Mouse (Mus musculus) hindbrain, postnatal 0 days (tissue): Measurements from ENCODE around the gene Hist1h2ap. TPM values are rescaled to one million over a fixed set of nuclear protein-coding genes. Genes with fewer than 3 reads are reported as not detected.
A peak's percentile ranks its signal among the peaks of the same experiment; 100 is the strongest.
"Not testable (repeated sequence)": the region's sequence is repeated elsewhere in the genome, so short reads cannot be mapped to it uniquely, and the experiment has no call there.

Experiments used
- ATAC-seq: fragments of 200-750 bp; cut with Nextera tagmentation; 2 replicates; pipeline ENCODE4 v1.8.0; 2017; ENCODE audit warnings: mild to moderate bottlenecking, moderate TSS enrichment, moderate library complexity
- DNase-seq: peaks from one replicate; pipeline ENCODE4 v3.0.0-alpha.2; 2015; ENCODE audit warnings: low spot score
- H3K27ac ChIP-seq: fragments of 300-500 bp; sonication (generic); 2 replicates; pipeline ENCODE4 v1.5.1; 2014; ENCODE audit warnings: mild to moderate bottlenecking
- H3K27me3 ChIP-seq: fragments of 300-500 bp; sonication (generic); 2 replicates; pipeline ENCODE4 v1.6.1; 2014; ENCODE audit warnings: low read length, mixed read lengths; ENCODE audit not compliant: insufficient read depth
- H3K36me3 ChIP-seq: fragments of 300-500 bp; sonication (generic); 2 replicates; pipeline ENCODE4 v1.6.1; 2014; ENCODE audit warnings: low read length, mixed read lengths; ENCODE audit not compliant: insufficient read depth
- H3K4me1 ChIP-seq: fragments of 300-500 bp; sonication (generic); 2 replicates; pipeline ENCODE4 v1.6.1; 2014; ENCODE audit warnings: antibody characterized with exemption, low read length, mixed read lengths; ENCODE audit not compliant: insufficient read depth
- H3K4me2 ChIP-seq: fragments of 300-500 bp; sonication (generic); 2 replicates; pipeline ENCODE4 v1.6.1; 2014; ENCODE audit warnings: low read depth, mild to moderate bottlenecking, low read length, moderate library complexity, mixed read lengths
- H3K4me3 ChIP-seq: fragments of 300-500 bp; sonication (generic); 2 replicates; pipeline ENCODE4 v1.5.1; 2014; ENCODE audit warnings: low read length
- H3K9ac ChIP-seq: fragments of 300-500 bp; sonication (generic); replicated peaks from 2 replicates; pipeline ENCODE4 v1.6.1; 2014; ENCODE audit warnings: mild to moderate bottlenecking, low read length, moderate library complexity, mixed read lengths
- H3K9me3 ChIP-seq: fragments of 300-500 bp; sonication (generic); 2 replicates; pipeline ENCODE4 v1.6.1; 2016; ENCODE audit warnings: low read length, mixed read lengths
- CTCF ChIP-seq: IDR thresholded peaks from 2 replicates; pipeline ENCODE4 v1.5.1; 2016; ENCODE audit warnings: antibody characterized with exemption, control low read depth, low read depth
- WGBS: fragments of 180-500 bp; shearing (Covaris S2); extraction: QIAGEN DNeasy Blood & Tissue Kit; methylation state at CpG from one replicate; pipeline ENCODE4 v1.1.7; 2014; 5-methylcytosine and 5-hydroxymethylcytosine counted together
- polyA plus RNA-seq: library from polyadenylated mRNA; unstranded; fragments of >200 nt; fragmentation: Nextera tagmentation; extraction: Ambion mirVana; gene quantifications from 2 replicates; pipeline ENCODE4 v1.2.1, GENCODE M21; 2015
- total RNA-seq: library from RNA; depleted of rRNA; stranded (reverse); fragments of >200 nt; gene quantifications from 2 replicates; pipeline ENCODE4 v1.2.3, GENCODE M21; 2014

Gene Hist1h2ap
- total and polyA plus RNA-seq, 2 experiments from 2014 or later = 798 to 1,318 TPM

GRCm38 (mm10) chr13:21830344-21830743 is 3.0 kb downstream of the Hist1h2ap start:
- no peak for TF ChIP-seq CTCF
- DNase-seq = no peak
- ATAC-seq = no peak

GRCm38 (mm10) chr13:21828511-21828910 is 4.8 kb downstream of the Hist1h2ap start:
- no peak for TF ChIP-seq CTCF
- no peak for ATAC-seq
- Histone ChIP-seq H3K4me3 (no peak overlapping the region), H3K27me3 (no peaks in the 10 kb centered on the region), H3K36me3 (no peaks in the 10 kb centered on the region), H3K9ac (no peak overlapping the region), H3K27ac (no peak overlapping the region), H3K9me3 (no peaks in the 10 kb centered on the region), H3K4me2 (no peak overlapping the region), H3K4me1 (no peaks in the 10 kb centered on the region)
- no peak for DNase-seq
- 87% methylated on average over 3 of the region's 3 CpGs for WGBS

More at GRCm38 (mm10) chr13:21830344-21830743, 3.0 kb downstream of the Hist1h2ap start:
- no peaks in the 10 kb centered on the region for H3K4me1 ChIP-seq
- no peaks in the 10 kb centered on the region for H3K36me3 ChIP-seq
- no peak overlapping the region for H3K4me2 ChIP-seq
- no peak overlapping the region for H3K4me3 ChIP-seq
- 89% methylated on average over 10 of the region's 10 CpGs for WGBS
- H3K27ac ChIP-seq = no peak overlapping the region
- no peak overlapping the region for H3K9ac ChIP-seq
- no peaks in the 10 kb centered on the region for H3K9me3 ChIP-seq
- no peaks in the 10 kb centered on the region for H3K27me3 ChIP-seq

GRCm38 (mm10) chr13:21820082-21820890 is 13.0 kb downstream of the Hist1h2ap start:
- not testable (repeated sequence) for ATAC-seq, H3K9me3 ChIP-seq, H3K4me3 ChIP-seq, H3K9ac ChIP-seq, H3K36me3 ChIP-seq, H3K4me2 ChIP-seq, H3K4me1 ChIP-seq, DNase-seq, H3K27me3 ChIP-seq, H3K27ac ChIP-seq
- 68% methylated on average over 7 of the region's 16 CpGs for WGBS

- H3K4me3 ChIP-seq, H3K27ac ChIP-seq, H3K9ac ChIP-seq, H3K27me3 ChIP-seq, H3K36me3 ChIP-seq, H3K4me2 ChIP-seq, DNase-seq, H3K9me3 ChIP-seq, H3K4me1 ChIP-seq: not testable (repeated sequence)
- 0% methylated on average over 13 of the region's 14 CpGs for WGBS
- peak; percentile 35 for ATAC-seq
Observed at GRCm38 (mm10) chr13:21812092-21812491, 21.2 kb downstream of the Hist1h2ap start.

GRCm38 (mm10) chr13:21811539-21811938 is 21.8 kb downstream of the Hist1h2ap start, which contains the start of gene Hist1h4m:
TSS of gene Hist1h4m (plus strand) at chr13:21811746.
- H3K27ac ChIP-seq, H3K9ac ChIP-seq, H3K27me3 ChIP-seq, H3K4me1 ChIP-seq, H3K9me3 ChIP-seq, H3K4me2 ChIP-seq, H3K36me3 ChIP-seq, H3K4me3 ChIP-seq, DNase-seq: not testable (repeated sequence)
- peak; percentile 75 for ATAC-seq
- no CpG with 5 or more reads among the region's 24 CpGs for WGBS

GRCm38 (mm10) chr13:21811074-21811473 is 22.2 kb downstream of the Hist1h2ap start:
- not testable (repeated sequence) for H3K36me3 ChIP-seq, DNase-seq, H3K9ac ChIP-seq, H3K9me3 ChIP-seq, H3K4me3 ChIP-seq, H3K4me1 ChIP-seq, H3K27me3 ChIP-seq, H3K4me2 ChIP-seq, H3K27ac ChIP-seq
- ATAC-seq = peak; percentile 16; the same call in 1 of the 2 replicates
- WGBS = no CpG with 5 or more reads among the region's 8 CpGs

GRCm38 (mm10) chr13:21810073-21810472 is 23.2 kb downstream of the Hist1h2ap start, which contains the start of the genes Hist1h2bq and Hist1h2ao:
TSS of gene Hist1h2bq (minus strand) at chr13:21810197.
TSS of gene Hist1h2ao (plus strand) at chr13:21810465.
- H3K4me3 ChIP-seq, H3K9me3 ChIP-seq, H3K27ac ChIP-seq, H3K9ac ChIP-seq, H3K27me3 ChIP-seq, H3K36me3 ChIP-seq, H3K4me1 ChIP-seq, H3K4me2 ChIP-seq, DNase-seq: not testable (repeated sequence)
- no CpG with 5 or more reads among the region's 23 CpGs for WGBS
- ATAC-seq = peak; percentile 98

GRCm38 (mm10) chr13:21803058-21803457 is 30.2 kb downstream of the Hist1h2ap start:
- WGBS = no CpG with 5 or more reads among the region's 4 CpGs

GRCm38 (mm10) chr13:21797163-21797562 is 36.1 kb downstream of the Hist1h2ap start:
- H3K4me3 ChIP-seq, H3K9me3 ChIP-seq, H3K36me3 ChIP-seq, DNase-seq, ATAC-seq, H3K4me1 ChIP-seq, H3K27ac ChIP-seq, H3K27me3 ChIP-seq, H3K9ac ChIP-seq, H3K4me2 ChIP-seq: not testable (repeated sequence)

More at GRCm38 (mm10) chr13:21803058-21803457, 30.2 kb downstream of the Hist1h2ap start:
- peak; percentile 68 for ATAC-seq
- H3K4me2 ChIP-seq, H3K36me3 ChIP-seq, H3K9me3 ChIP-seq, H3K9ac ChIP-seq, H3K4me3 ChIP-seq, H3K27me3 ChIP-seq, DNase-seq, H3K4me1 ChIP-seq, H3K27ac ChIP-seq: not testable (repeated sequence)
